Mouse (Mus musculus) urinary bladder, adult 2 months (tissue): ENCODE measurements around the gene Fmod. TPM values are rescaled to one million over a fixed set of nuclear protein-coding genes. Genes with fewer than 3 reads are reported as not detected.

ENCODE experiments used
- DNase-seq: peaks from one replicate; pipeline ENCODE4 v3.0.0; 2022; ENCODE audit warnings: low spot score
- polyA plus RNA-seq: library from polyadenylated mRNA; depleted of rRNA; stranded (reverse); fragments of >200 nt; gene quantifications from 2 replicates; pipeline ENCODE4 v1.2.3, GENCODE M21; 2012; rRNA removed

Fmod gene
- 14.0 and 18.9 TPM in 2 replicates for polyA plus RNA-seq

GRCm38 (mm10) chr1:134037172-134037571 lies at the start of gene Fmod:
Gene Fmod, plus strand, starts transcription at chr1:134037254.
- no peak for DNase-seq

GRCm38 (mm10) chr1:133988845-133989244 lies 48.2 kb upstream of the Fmod start:
- no peak for DNase-seq

GRCm38 (mm10) chr1:133991277-133991676 lies 45.8 kb upstream of the Fmod start:
- no peak for DNase-seq

- DNase-seq: no peak
Observed at GRCm38 (mm10) chr1:134005490-134005889, 31.6 kb upstream of the Fmod start.

GRCm38 (mm10) chr1:134006105-134006764 lies 30.8 kb upstream of the Fmod start:
- no peak for DNase-seq

GRCm38 (mm10) chr1:134024293-134024971 lies 12.6 kb upstream of the Fmod start:
- no peak for DNase-seq

- DNase-seq: no peak
Observed at GRCm38 (mm10) chr1:134025975-134026374, 11.1 kb upstream of the Fmod start.

- DNase-seq: no peak
Observed at GRCm38 (mm10) chr1:134026741-134027140, 10.3 kb upstream of the Fmod start.

GRCm38 (mm10) chr1:134028161-134028846 lies 8.8 kb upstream of the Fmod start:
- no peak for DNase-seq

GRCm38 (mm10) chr1:134036492-134036891 lies 562 bp upstream of the Fmod start:
- DNase-seq: no peak

GRCm38 (mm10) chr1:134038336-134038735 lies 1.3 kb downstream of the Fmod start:
- DNase-seq: no peak

- DNase-seq: no peak
Observed at GRCm38 (mm10) chr1:134039361-134039760, 2.3 kb downstream of the Fmod start.

GRCm38 (mm10) chr1:134041900-134042299 lies 4.8 kb downstream of the Fmod start:
- DNase-seq: no peak

- no peak for DNase-seq
Observed at GRCm38 (mm10) chr1:134042341-134042740, 5.3 kb downstream of the Fmod start.

GRCm38 (mm10) chr1:134044805-134045204 lies 7.8 kb downstream of the Fmod start:
- DNase-seq: no peak

- DNase-seq: peak; percentile 51
Observed at GRCm38 (mm10) chr1:134045971-134046370, 8.9 kb downstream of the Fmod start.

- no peak for DNase-seq
Observed at GRCm38 (mm10) chr1:134046387-134046786, 9.3 kb downstream of the Fmod start.

GRCm38 (mm10) chr1:134047431-134047830 lies 10.4 kb downstream of the Fmod start:
- no peak for DNase-seq

- no peak for DNase-seq
Observed at GRCm38 (mm10) chr1:134048759-134049158, 11.7 kb downstream of the Fmod start.

GRCm38 (mm10) chr1:134049542-134049941 lies 12.5 kb downstream of the Fmod start:
- no peak for DNase-seq

GRCm38 (mm10) chr1:134053207-134053606 lies 16.2 kb downstream of the Fmod start:
- peak; percentile 64 for DNase-seq

GRCm38 (mm10) chr1:134055058-134055457 lies 18.0 kb downstream of the Fmod start:
- DNase-seq: no peak
